Mouse (Mus musculus) ES-Bruce4 (cell line): Measurements from ENCODE around the gene Arhgap23. TPM values are rescaled to one million over a fixed set of nuclear protein-coding genes. Genes with fewer than 3 reads are reported as not detected.

Source experiments
- H3K27ac ChIP-seq: 2 replicates; pipeline ENCODE4 v1.5.1; 2012; ENCODE audit warnings: low read length, inconsistent platforms; ENCODE audit not compliant: insufficient read depth
- H3K27me3 ChIP-seq: 2 replicates; pipeline ENCODE4 v1.6.1; 2012; ENCODE audit warnings: mild to moderate bottlenecking, low read length, inconsistent platforms; ENCODE audit not compliant: control insufficient read depth, poor library complexity, insufficient read depth, severe bottlenecking
- H3K36me3 ChIP-seq: 2 replicates; pipeline ENCODE4 v1.6.1; 2012; ENCODE audit warnings: inconsistent platforms, mild to moderate bottlenecking, low read length, moderate library complexity; ENCODE audit not compliant: control insufficient read depth, poor library complexity, insufficient read depth, severe bottlenecking
- H3K4me1 ChIP-seq: one replicate; pipeline ENCODE4 v1.8.1; 2011; ENCODE audit warnings: low read length; ENCODE audit not compliant: control insufficient read depth, insufficient read depth
- H3K4me3 ChIP-seq: 2 replicates; pipeline ENCODE4 v1.5.1; 2011; ENCODE audit warnings: low read depth, mild to moderate bottlenecking, low read length
- H3K9ac ChIP-seq: 2 replicates; pipeline ENCODE4 v1.6.1; 2012; ENCODE audit warnings: low read depth, mild to moderate bottlenecking, inconsistent platforms; ENCODE audit not compliant: poor library complexity, severe bottlenecking
- H3K9me3 ChIP-seq: replicated peaks from 2 replicates; pipeline ENCODE4 v1.6.1; 2012; ENCODE audit warnings: mild to moderate bottlenecking, low read length, inconsistent platforms; ENCODE audit not compliant: control insufficient read depth, poor library complexity, insufficient read depth, severe bottlenecking
- CTCF ChIP-seq: IDR thresholded peaks from one replicate; pipeline ENCODE4 v1.8.1; 2011; ENCODE audit warnings: low read depth, low read length
- EP300 ChIP-seq: IDR thresholded peaks from 2 replicates; pipeline ENCODE4 v1.6.1; 2011; ENCODE audit warnings: low read depth, low read length; ENCODE audit not compliant: insufficient read depth
- POLR2A ChIP-seq: IDR thresholded peaks from one replicate; pipeline ENCODE4 v1.8.1; 2011; ENCODE audit warnings: low read length; ENCODE audit not compliant: insufficient read depth
- polyA plus RNA-seq: library from polyadenylated mRNA; stranded (reverse); fragments of >200 nt; gene quantifications from 2 replicates; pipeline ENCODE4 v1.2.4, GENCODE M21; 2011; ENCODE audit warnings: low read depth; ENCODE audit not compliant: missing spikeins, insufficient read depth, insufficient read length

Arhgap23 gene
- polyA plus RNA-seq, 1 experiment = 30.3 TPM

DNA sequence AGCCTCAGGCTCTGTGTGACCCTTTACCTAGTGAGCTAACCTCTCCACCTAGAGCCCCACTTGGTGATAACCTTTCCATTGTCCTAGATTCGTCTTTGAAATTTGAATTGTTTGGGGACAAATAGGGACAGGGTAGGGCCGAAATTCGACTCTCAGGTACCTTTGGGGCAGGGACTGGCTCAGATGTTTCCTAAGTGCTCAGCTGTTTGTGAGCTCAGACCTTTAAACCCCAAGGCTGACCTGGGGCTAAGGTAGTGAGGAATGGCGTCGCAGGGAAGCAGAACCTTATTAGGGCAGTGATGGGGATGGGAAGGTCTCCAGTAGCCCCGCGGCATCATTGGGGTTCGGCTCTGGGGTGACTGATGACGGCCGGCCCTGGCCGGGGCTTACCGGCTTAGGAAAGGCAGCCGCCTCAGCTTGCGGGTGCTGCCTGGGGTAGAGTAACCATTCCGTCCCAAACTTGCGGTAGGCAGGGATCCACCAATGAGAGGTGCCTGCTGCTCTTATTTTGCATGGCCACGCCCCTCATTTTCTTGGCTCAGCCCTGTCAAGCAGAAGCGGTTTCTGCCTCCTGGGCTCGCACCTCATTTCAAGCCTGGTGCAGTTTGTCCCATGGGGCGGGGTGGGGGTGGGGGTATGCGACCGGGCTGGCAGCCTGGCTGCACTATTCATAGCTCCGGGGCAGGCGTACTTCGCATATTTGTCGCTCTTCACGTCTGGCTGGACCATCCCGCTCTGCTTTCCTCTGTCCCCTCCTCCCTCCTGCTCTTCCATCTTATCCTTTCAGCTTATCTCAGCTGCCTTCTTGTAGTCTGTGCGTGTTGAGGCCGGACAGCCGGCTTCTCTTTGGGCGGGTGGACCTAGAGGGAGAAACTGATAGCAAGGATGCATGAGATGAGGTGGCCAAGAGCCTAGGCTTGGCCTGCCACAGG lies 12.7 kb downstream of the Arhgap23 start:
- H3K27ac ChIP-seq = peak overlapping the region; percentile 85

DNA sequence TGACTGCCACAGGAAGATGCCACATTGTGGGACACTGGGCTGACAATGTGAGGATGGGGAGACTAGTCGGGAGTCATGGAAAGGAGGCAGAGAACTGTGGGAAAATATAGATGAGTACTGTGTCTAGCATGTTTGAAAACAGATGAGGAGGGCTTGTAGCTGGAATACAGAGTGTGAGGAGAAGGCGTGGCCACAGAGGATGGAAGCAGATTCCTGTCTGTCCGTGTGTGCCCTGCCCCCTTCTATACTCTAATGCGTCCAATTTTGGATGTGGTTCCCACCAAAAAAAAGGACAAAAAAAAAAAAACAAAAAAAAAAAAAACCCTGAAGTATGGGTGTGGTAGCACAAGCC lies 13.4 kb downstream of the Arhgap23 start:
- Histone ChIP-seq H3K9ac (0 out of 2 replicates have a peak overlapping the region, but pooled peaks have one; percentile 1), H3K36me3 (no peaks in the 10 kb centered on the region), H3K4me3 (peak overlapping the region; percentile 29), H3K27me3 (no peaks in the 10 kb centered on the region), H3K27ac (peak overlapping the region; percentile 74), H3K9me3 (no peaks in the 10 kb centered on the region), H3K4me1 (peaks cover 9% of the 10 kb centered on the region)
- TF ChIP-seq POLR2A (no peak), CTCF (no peak), EP300 (no peak)

More for the DNA sequence above, 12.7 kb downstream of the Arhgap23 start:
- H3K27me3 ChIP-seq = no peaks in the 10 kb centered on the region
- TF ChIP-seq POLR2A (no peak), EP300 (peak; percentile 61)
- H3K9me3 ChIP-seq = no peaks in the 10 kb centered on the region
- H3K9ac ChIP-seq = peak overlapping the region; percentile 13; the same call in 1 of the 2 replicates
- peak overlapping the region; percentile 56 for H3K4me3 ChIP-seq
- H3K4me1 ChIP-seq = peaks cover 9% of the 10 kb centered on the region
- no peaks in the 10 kb centered on the region for H3K36me3 ChIP-seq

DNA sequence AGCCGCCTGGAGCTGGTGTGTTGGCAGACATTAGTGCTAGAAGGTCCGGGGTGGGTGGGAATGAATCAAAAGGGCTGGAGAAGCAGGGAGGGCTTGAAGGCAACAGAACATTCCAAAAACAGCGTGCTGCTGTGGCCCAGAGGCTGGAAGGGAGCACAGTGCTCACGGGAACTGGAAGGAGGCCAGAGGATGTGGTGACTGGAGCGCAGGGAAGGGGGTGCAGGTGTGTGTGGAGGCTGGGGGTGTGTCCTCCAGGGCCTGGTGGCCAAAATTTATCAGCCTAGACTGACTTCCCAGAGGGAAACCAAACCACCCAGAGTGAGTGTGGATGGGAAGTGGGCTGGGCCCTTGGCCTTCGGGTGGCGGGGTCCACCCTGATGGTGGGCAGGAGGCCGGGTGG lies 14.3 kb downstream of the Arhgap23 start:
- Histone ChIP-seq H3K27ac (no peak overlapping the region), H3K9ac (no peak overlapping the region), H3K27me3 (no peaks in the 10 kb centered on the region), H3K36me3 (no peaks in the 10 kb centered on the region), H3K4me3 (no peak overlapping the region), H3K9me3 (no peaks in the 10 kb centered on the region), H3K4me1 (peaks cover 9% of the 10 kb centered on the region)
- TF ChIP-seq EP300 = no peak
- TF ChIP-seq CTCF = no peak
- TF ChIP-seq POLR2A = no peak

DNA sequence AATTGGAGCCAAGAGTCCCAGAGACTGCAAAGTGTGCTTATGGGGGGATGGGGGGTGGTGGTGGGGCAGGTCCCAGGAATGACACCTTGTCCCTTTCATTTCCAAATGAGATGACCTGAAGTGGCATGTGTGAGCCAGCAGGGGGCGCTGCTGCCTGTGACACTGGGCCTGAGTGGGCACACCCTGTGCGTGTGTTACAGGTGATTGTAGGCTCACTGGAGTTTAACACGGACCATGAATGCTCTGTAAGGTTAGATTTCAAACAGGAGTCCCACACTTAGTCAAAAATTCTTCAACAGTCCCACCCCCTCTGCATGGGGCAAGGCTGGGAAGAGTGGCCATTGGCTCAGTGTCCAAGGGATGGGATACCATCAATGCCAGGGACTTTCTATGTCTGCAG lies 16.7 kb downstream of the Arhgap23 start:
- H3K9me3 ChIP-seq = no peaks in the 10 kb centered on the region
- TF ChIP-seq EP300 (peak; percentile 71; the same call in 1 of the 2 replicates), POLR2A (no peak), CTCF (peak; percentile 99)
- no peak overlapping the region for H3K4me3 ChIP-seq
- H3K36me3 ChIP-seq = no peaks in the 10 kb centered on the region
- no peak overlapping the region for H3K27ac ChIP-seq
- no peak overlapping the region for H3K9ac ChIP-seq
- H3K4me1 ChIP-seq = peaks cover 12% of the 10 kb centered on the region
- no peaks in the 10 kb centered on the region for H3K27me3 ChIP-seq

DNA sequence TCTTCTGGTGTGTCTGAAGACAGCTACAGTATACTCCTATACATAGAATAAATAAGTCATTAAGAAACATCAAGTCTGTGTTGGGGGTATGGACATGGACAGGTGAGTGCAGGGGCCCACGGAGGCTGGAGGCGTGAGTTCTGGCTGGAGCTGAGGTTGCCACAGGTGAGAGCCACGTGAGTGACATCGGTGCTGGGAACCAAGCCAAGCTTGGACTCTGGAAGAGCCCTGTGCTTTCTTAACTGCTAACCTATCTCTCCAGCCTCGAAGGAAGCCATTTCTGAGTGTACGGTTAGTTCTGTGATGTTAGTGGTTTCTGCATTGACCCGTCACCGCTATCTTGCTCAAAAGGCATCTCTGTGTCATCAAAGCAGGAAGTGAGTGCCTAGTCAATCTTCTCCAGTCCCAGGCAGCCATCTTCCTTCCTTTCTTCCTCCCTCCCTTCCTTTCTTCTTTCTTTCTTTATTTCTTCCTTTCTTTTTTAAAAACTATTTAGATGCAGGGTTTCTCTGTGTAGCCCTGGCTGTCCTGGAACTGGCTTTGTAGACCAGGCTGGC lies 17.7 kb downstream of the Arhgap23 start:
- Histone ChIP-seq H3K27me3 (no peaks in the 10 kb centered on the region), H3K4me1 (peaks cover 14% of the 10 kb centered on the region), H3K36me3 (no peaks in the 10 kb centered on the region), H3K9ac (no peak overlapping the region), H3K27ac (no peak overlapping the region), H3K4me3 (no peak overlapping the region), H3K9me3 (no peaks in the 10 kb centered on the region)
- TF ChIP-seq CTCF = no peak
- no peak for TF ChIP-seq EP300
- TF ChIP-seq POLR2A = no peak

DNA sequence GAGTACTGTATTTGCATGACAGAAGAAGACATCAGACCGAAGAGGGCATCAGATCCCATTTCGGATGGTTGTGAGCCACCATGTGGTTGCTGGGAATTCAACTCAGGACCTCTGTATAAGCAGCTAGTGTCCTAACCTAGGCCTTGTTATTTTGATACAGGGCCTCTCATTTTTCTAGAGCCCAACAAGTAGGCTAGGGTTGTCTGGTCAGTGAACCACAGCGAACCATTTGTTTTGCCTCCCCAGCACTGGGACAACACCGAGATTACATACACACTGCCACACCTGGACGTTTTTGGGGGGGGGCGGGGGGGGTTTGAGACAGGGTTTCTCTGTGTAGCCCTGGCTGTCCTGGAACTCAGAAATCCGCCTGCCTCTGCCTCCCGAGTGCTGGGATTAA lies 18.8 kb downstream of the Arhgap23 start:
- Histone ChIP-seq H3K4me3 (no peak overlapping the region), H3K27ac (peak overlapping the region; percentile 54), H3K27me3 (no peaks in the 10 kb centered on the region), H3K36me3 (no peaks in the 10 kb centered on the region), H3K9ac (0 out of 2 replicates have a peak overlapping the region, but pooled peaks have one; percentile 23), H3K4me1 (peaks cover 20% of the 10 kb centered on the region), H3K9me3 (no peaks in the 10 kb centered on the region)
- TF ChIP-seq POLR2A (no peak), EP300 (no peak), CTCF (no peak)
